Mouse (Mus musculus): ENCODE measurements around the gene Hist1h1c.

- no peak for TF ChIP-seq EP300 (IDR thresholded peaks at IDR 0.05; ENCODE audit: insufficient read depth, low read depth, low read length)
- TF ChIP-seq CTCF (IDR thresholded peaks at IDR 0.05; ENCODE audit: low read depth, low read length), result no peak
- no peak for TF ChIP-seq POLR2A (IDR thresholded peaks at IDR 0.05; ENCODE audit: insufficient read depth, low read length)
Measured at GRCm38 (mm10) chr13:23778339-23778738, 39.7 kb downstream of the Hist1h1c start.
